Mouse (Mus musculus) myocyte (in vitro differentiated cells): ENCODE results near the gene Slc2a9.

Experiments
- E2F4 ChIP-seq: IDR thresholded peaks from one replicate; pipeline ENCODE4 v1.6.1; 2011; ENCODE audit warnings: mild to moderate bottlenecking, control low read depth, moderate library complexity; ENCODE audit not compliant: insufficient read depth
- MYOD1 ChIP-seq, 3 experiments: IDR thresholded peaks; one replicate each; pipeline ENCODE4 v1.6.1; 2011; ENCODE audit warnings: control low read depth in 2 of 3, low read depth in 2 of 3, mild to moderate bottlenecking in 2 of 3, moderate library complexity in 1 of 3; ENCODE audit not compliant: insufficient read length in 2 of 3, control insufficient read depth in 1 of 3
- POLR2A ChIP-seq: IDR thresholded peaks from one replicate; pipeline ENCODE4 v1.6.1; 2011; ENCODE audit warnings: low read depth, mild to moderate bottlenecking, control low read depth, moderate library complexity; ENCODE audit not compliant: insufficient read length
- TCF3 ChIP-seq: IDR thresholded peaks from one replicate; pipeline ENCODE4 v1.6.1; 2011; ENCODE audit warnings: low read depth, control low read depth; ENCODE audit not compliant: insufficient read length

- TF ChIP-seq E2F4: no peak
- peak in 1 of 3 experiments; percentile 9 for TF ChIP-seq MYOD1 (IDR thresholded peaks at IDR 0.05; ENCODE audit: control insufficient read depth in 1 of 3, insufficient read length in 2 of 3, low read depth in 2 of 3)
- no peak for TF ChIP-seq POLR2A
- no peak for TF ChIP-seq TCF3
Observed at GRCm38 (mm10) chr5:38308873-38309272, 194.1 kb downstream of the Slc2a9 start.
